Mouse (Mus musculus) forebrain, embryonic 10.5 days (tissue): ENCODE measurements around the gene Ogdh. TPM values are rescaled to one million over a fixed set of nuclear protein-coding genes. Genes with fewer than 3 reads are reported as not detected.
A peak's percentile ranks its signal among the peaks of the same experiment; 100 is the strongest.

Experiments used
- DNase-seq: peaks from one replicate; pipeline ENCODE4 v3.0.0-alpha.2; 2017; ENCODE audit warnings: low spot score; ENCODE audit errors: extremely low spot score
- H3K27ac ChIP-seq: fragments of 300-500 bp; sonication (generic); 2 replicates; pipeline ENCODE4 v1.5.1; 2016; ENCODE audit warnings: mild to moderate bottlenecking
- H3K27me3 ChIP-seq: fragments of 300-500 bp; sonication (generic); 2 replicates; pipeline ENCODE4 v1.6.1; 2016; ENCODE audit warnings: mild to moderate bottlenecking; ENCODE audit not compliant: poor library complexity, severe bottlenecking
- H3K36me3 ChIP-seq: fragments of 300-500 bp; sonication (generic); replicated peaks from 2 replicates; pipeline ENCODE4 v1.6.1; 2016; ENCODE audit warnings: mild to moderate bottlenecking, moderate library complexity
- H3K4me1 ChIP-seq: fragments of 300-500 bp; sonication (generic); 2 replicates; pipeline ENCODE4 v1.6.1; 2016
- H3K4me3 ChIP-seq: fragments of 300-500 bp; sonication (generic); 2 replicates; pipeline ENCODE4 v1.5.1; 2016; ENCODE audit warnings: mild to moderate bottlenecking, moderate library complexity
- H3K9me3 ChIP-seq: fragments of 300-500 bp; sonication (generic); 2 replicates; pipeline ENCODE4 v1.6.1; 2016; ENCODE audit warnings: mild to moderate bottlenecking, moderate library complexity
- WGBS: fragments of 180-500 bp; shearing (Covaris S2); methylation state at CpG from one replicate; pipeline ENCODE4 v1.1.7; 2016; 5-methylcytosine and 5-hydroxymethylcytosine counted together
- microRNA-seq: library from miRNA; unstranded; fragments of <30 nt; microRNA quantifications from one replicate; pipeline ENCODE4, GENCODE M21; 2017
- polyA plus RNA-seq: library from polyadenylated mRNA; unstranded; fragments of >200 nt; fragmentation: Nextera tagmentation; extraction: Ambion mirVana; gene quantifications from 2 replicates; pipeline ENCODE4 v1.2.1, GENCODE M21; 2016

Ogdh gene
- polyA plus RNA-seq, 1 experiment from 2014 or later: 112 TPM

GRCm38 (mm10) chr11:6405591-6406081, 114.2 kb downstream of the Ogdh start:
- Histone ChIP-seq H3K36me3 (peaks cover 62% of the 10 kb centered on the region), H3K4me1 (peaks cover 27% of the 10 kb centered on the region), H3K9me3 (no peaks in the 10 kb centered on the region), H3K27me3 (no peaks in the 10 kb centered on the region), H3K27ac (peak overlapping the region; percentile 44), H3K4me3 (no peak overlapping the region)
- 92% methylated on average over 4 of the region's 4 CpGs for WGBS
- DNase-seq: no peak

Small RNAs within 50 kb of the gene (microRNA-seq; reads per million reads assigned to microRNA genes)
- gene Mir7651: 0.90 reads per million

Other genes with a start within 250 kb of the Ogdh start
- 0.51 and 0.63 TPM in 2 replicates for gene Camk2b, start 225.3 kb upstream of the Ogdh start, polyA plus RNA-seq
- gene A730071L15Rik, start 91.6 kb upstream of the Ogdh start, polyA plus RNA-seq: 0.57 TPM in 2 replicates
- 56.5 and 57.3 TPM in 2 replicates for gene Nudcd3, start 91.2 kb upstream of the Ogdh start, polyA plus RNA-seq
- gene Npc1l1, start 61.5 kb upstream of the Ogdh start, polyA plus RNA-seq: not detected in 2 replicates
- gene Ddx56, start 23.9 kb upstream of the Ogdh start, polyA plus RNA-seq: 133 and 135 TPM in 2 replicates
- 116 and 126 TPM in 2 replicates for gene Tmed4, start 16.8 kb upstream of the Ogdh start, polyA plus RNA-seq
- 13.6 and 15.9 TPM in 2 replicates for gene Zmiz2, start 97.4 kb downstream of the Ogdh start, polyA plus RNA-seq
- 6,009 and 6,074 TPM in 2 replicates for gene Ppia, start 123.8 kb downstream of the Ogdh start, polyA plus RNA-seq
- 844 and 848 TPM in 2 replicates for gene H2afv, start 152.8 kb downstream of the Ogdh start, polyA plus RNA-seq
- gene Purb, start 184.3 kb downstream of the Ogdh start, polyA plus RNA-seq: 16.9 and 18.7 TPM in 2 replicates
- gene Myo1g, start 229.3 kb downstream of the Ogdh start, polyA plus RNA-seq: 0.97 and 1.0 TPM in 2 replicates